Mouse (Mus musculus) ES-E14 (cell line): ENCODE measurements around the gene Herpud1.

ENCODE experiments used
- CHD2 ChIP-seq: IDR thresholded peaks from 2 replicates; pipeline ENCODE4 v1.6.1; 2014; ENCODE audit warnings: mild to moderate bottlenecking, low read depth, low read length, inconsistent platforms
- HCFC1 ChIP-seq: IDR thresholded peaks from 2 replicates; pipeline ENCODE4 v1.6.1; 2012; ENCODE audit warnings: low read length, inconsistent platforms, borderline replicate concordance; ENCODE audit not compliant: insufficient read depth
- MAFK ChIP-seq: IDR thresholded peaks from 2 replicates; pipeline ENCODE4 v1.6.1; 2014; ENCODE audit warnings: mild to moderate bottlenecking, low read depth, low read length, inconsistent platforms; ENCODE audit not compliant: insufficient read depth
- ZC3H11A ChIP-seq: IDR thresholded peaks from 2 replicates; pipeline ENCODE4 v1.6.1; 2012; ENCODE audit warnings: low read depth, mild to moderate bottlenecking, inconsistent platforms, low read length, borderline replicate concordance
- ZNF384 ChIP-seq: IDR thresholded peaks from 2 replicates; pipeline ENCODE4 v1.6.1; 2012; ENCODE audit warnings: low read depth, low read length, inconsistent platforms

DNA sequence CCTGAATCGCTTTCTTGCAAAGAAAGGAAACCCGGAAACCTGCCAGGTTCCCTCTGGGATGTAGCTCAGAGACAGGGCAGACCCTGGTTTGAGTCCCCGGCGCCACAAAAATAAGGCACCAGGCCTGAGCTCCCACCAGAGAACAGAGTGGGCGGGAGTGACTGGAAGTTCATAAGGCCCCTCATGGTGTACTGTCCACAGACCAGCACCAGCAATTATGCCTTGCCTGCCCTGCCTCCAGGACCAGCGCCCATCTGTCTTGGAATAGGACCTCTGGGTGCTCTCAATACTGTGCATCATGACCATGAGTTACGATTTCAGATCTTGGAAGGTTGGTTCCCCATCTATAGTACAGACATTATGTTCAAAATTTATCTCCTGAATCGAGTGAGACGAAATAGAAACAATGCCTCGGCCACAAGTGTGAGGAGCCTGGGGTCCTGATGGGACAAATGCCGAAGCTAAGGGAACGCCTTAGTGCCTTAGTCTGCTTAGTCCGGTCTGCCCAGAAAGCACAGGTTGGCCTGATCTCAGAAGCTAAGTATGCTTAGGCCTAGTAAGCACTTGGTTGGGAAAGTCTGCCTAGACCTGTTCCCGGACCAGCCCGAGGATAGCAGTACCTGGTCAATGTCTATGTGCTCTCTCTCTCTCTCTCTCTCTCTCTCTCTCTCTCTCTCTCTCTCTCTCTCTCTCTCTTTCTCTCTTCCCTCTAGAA, 49.3 kb downstream of the Herpud1 start:
- no peak for TF ChIP-seq ZNF384
- no peak for TF ChIP-seq MAFK
- TF ChIP-seq ZC3H11A, result no peak
- TF ChIP-seq HCFC1, result no peak
- TF ChIP-seq CHD2, result no peak
